Mouse (Mus musculus): ENCODE data around the gene Tmem94. TPM values are rescaled to one million over a fixed set of nuclear protein-coding genes. Genes with fewer than 3 reads are reported as not detected.

The Tmem94 gene
- polyA plus RNA-seq, 1 experiment from 2014 or later: 21.4 TPM

DNA sequence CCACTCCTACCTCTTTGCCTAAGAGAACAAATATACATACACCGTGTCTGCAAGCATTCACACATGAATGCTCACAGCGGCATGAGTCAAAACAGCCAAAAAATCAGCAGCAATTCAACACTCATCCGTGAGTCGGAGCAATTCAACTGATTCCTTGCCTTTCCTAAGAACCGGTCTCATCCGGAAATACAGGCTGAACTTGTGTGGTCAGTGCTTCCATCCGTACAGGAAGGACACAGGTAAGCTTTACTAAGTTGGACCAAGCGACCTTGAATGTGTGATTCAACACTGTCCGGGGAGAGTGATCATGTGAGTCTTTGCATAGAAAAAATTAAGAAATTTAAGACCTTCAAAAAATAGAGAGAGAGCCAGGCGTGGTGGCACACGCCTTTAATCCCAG lies 24.2 kb upstream of the Tmem94 start:
- no peak overlapping the region for H3K4me3 ChIP-seq (replicated peaks; ENCODE audit: low read length)

DNA sequence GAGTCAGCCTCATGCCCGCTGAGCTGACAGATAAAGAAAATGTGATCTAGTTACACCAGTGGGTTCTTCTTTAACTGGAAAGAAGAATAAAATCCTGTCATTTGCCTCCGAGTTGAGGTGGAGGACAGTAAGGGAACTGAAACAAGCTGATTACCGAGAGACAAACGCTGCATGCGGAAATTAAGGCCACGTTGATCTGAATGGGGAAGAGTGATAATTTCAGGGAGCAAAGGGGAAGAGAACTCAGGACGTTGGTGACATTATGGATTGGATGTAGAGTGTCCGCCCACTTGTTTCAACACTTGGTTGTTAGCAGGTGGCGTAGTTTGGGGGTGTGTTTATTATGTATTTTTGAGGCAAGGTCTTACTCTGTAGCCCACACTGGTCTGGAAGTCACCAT lies 22.3 kb upstream of the Tmem94 start:
- H3K9me3 ChIP-seq (replicated peaks; ENCODE audit: control insufficient read depth, low read length): no peaks in the 10 kb centered on the region
- no peak overlapping the region for H3K4me2 ChIP-seq (ENCODE audit: low read depth, low read length)
- no peaks in the 10 kb centered on the region for H3K36me3 ChIP-seq (ENCODE audit: control insufficient read depth, insufficient read depth, low read length)
- ATAC-seq (ENCODE audit: insufficient read depth, low FRiP score): no peak
- peaks cover 7% of the 10 kb centered on the region; the same call in 1 of the 2 replicates for H3K4me1 ChIP-seq (ENCODE audit: control insufficient read depth, insufficient read depth, low read length)
- H3K27me3 ChIP-seq (ENCODE audit: control insufficient read depth, insufficient read depth, low read length): no peaks in the 10 kb centered on the region
- H3K27ac ChIP-seq (ENCODE audit: low read length): no peak overlapping the region
- H3K9ac ChIP-seq (ENCODE audit: low read length): no peak overlapping the region
- WGBS: 78% methylated on average over 9 of the region's 9 CpGs
- H3K4me3 ChIP-seq (replicated peaks; ENCODE audit: low read length): no peak overlapping the region

More for the DNA sequence above, 24.2 kb upstream of the Tmem94 start:
- Histone ChIP-seq H3K4me1 (ENCODE audit: control insufficient read depth, insufficient read depth, low read length) (0 out of 2 replicates have a peak, but pooled peaks cover 3% of the 10 kb centered on the region), H3K27ac (ENCODE audit: low read length) (no peak overlapping the region), H3K9ac (ENCODE audit: low read length) (no peak overlapping the region), H3K4me2 (ENCODE audit: low read depth, low read length) (no peak overlapping the region), H3K9me3 (replicated peaks; ENCODE audit: control insufficient read depth, low read length) (no peaks in the 10 kb centered on the region), H3K27me3 (ENCODE audit: control insufficient read depth, insufficient read depth, low read length) (no peaks in the 10 kb centered on the region), H3K36me3 (ENCODE audit: control insufficient read depth, insufficient read depth, low read length) (no peaks in the 10 kb centered on the region)
- ATAC-seq (ENCODE audit: insufficient read depth, low FRiP score): no peak
- WGBS: 80% methylated on average over 11 of the region's 11 CpGs

DNA sequence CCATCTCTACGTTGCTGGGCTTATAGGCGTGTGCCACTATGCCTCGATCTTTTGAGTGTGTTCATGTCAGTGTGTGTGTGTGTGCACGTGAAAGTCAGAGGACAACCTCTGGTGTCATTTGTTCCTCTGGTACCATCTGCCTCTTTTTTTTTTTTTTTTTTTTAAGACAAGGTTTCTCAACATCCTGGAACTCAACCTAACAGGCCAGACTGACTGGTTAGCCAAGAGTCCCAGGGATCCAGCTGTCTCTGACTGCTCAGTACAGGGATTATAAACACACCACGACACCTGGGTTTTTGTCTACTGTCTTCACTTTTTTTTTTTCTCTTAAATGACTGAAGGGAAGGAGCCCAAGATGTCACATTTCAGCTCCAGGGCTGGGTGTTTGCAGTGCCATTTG lies 20.8 kb upstream of the Tmem94 start:
- Histone ChIP-seq H3K27me3 (ENCODE audit: control insufficient read depth, insufficient read depth, low read length) (no peaks in the 10 kb centered on the region), H3K9ac (ENCODE audit: low read length) (no peak overlapping the region), H3K4me3 (replicated peaks; ENCODE audit: low read length) (no peak overlapping the region), H3K36me3 (ENCODE audit: control insufficient read depth, insufficient read depth, low read length) (no peaks in the 10 kb centered on the region), H3K27ac (ENCODE audit: low read length) (no peak overlapping the region), H3K4me2 (ENCODE audit: low read depth, low read length) (no peak overlapping the region), H3K9me3 (replicated peaks; ENCODE audit: control insufficient read depth, low read length) (no peaks in the 10 kb centered on the region), H3K4me1 (ENCODE audit: control insufficient read depth, insufficient read depth, low read length) (peaks cover 4% of the 10 kb centered on the region; the same call in 1 of the 2 replicates)
- WGBS: 78% methylated on average over 5 of the region's 5 CpGs
- ATAC-seq (ENCODE audit: insufficient read depth, low FRiP score): no peak

DNA sequence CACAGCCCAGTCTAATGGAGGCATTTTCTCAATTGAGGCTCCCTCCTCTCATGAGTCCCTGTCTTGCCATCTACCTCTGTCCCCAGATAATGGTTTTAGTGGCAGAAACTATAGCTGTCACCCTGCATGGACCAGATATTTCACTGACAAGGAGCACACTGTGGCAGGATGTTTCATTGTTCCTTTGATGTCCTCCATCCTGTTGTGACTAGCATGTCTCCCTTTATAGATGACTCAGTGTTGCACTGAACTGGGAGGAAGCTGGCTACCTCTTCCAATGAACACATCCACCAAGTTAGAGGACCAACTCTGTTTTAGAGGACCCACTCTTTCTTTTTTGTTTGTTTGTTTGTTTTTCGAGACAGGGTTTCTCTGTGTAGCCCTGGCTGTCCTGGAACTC lies 19.1 kb upstream of the Tmem94 start:
- no peak for ATAC-seq (ENCODE audit: insufficient read depth, low FRiP score)
- H3K4me3 ChIP-seq (replicated peaks; ENCODE audit: low read length): no peak overlapping the region
- no peak overlapping the region for H3K27ac ChIP-seq (ENCODE audit: low read length)
- no peak overlapping the region for H3K4me2 ChIP-seq (ENCODE audit: low read depth, low read length)
- peaks cover 4% of the 10 kb centered on the region; the same call in 1 of the 2 replicates for H3K4me1 ChIP-seq (ENCODE audit: control insufficient read depth, insufficient read depth, low read length)
- H3K9ac ChIP-seq (ENCODE audit: low read length): no peak overlapping the region
- 73% methylated on average over 1 of the region's 1 CpGs for WGBS
- no peaks in the 10 kb centered on the region for H3K9me3 ChIP-seq (replicated peaks; ENCODE audit: control insufficient read depth, low read length)
- H3K27me3 ChIP-seq (ENCODE audit: control insufficient read depth, insufficient read depth, low read length): no peaks in the 10 kb centered on the region
- no peaks in the 10 kb centered on the region for H3K36me3 ChIP-seq (ENCODE audit: control insufficient read depth, insufficient read depth, low read length)

DNA sequence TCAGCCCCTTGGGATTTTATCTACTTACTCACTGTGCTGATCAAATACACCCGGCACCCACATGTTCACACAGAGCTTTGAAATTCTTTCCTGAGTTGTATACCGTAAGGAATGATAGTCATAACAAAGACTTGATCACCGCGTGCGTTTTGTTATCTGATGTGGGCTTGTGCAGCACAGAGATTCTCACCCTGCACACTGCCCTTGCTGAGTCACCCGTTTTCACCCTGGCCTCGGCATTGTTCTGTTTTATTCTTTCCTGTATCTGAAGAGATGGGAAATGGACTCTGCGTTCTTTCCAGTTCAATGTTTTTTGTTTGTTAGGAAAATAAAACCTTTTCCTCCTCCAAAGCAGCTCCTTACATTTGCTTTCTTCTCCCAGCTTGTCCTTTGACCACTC lies 18.5 kb upstream of the Tmem94 start:
- H3K9me3 ChIP-seq (replicated peaks; ENCODE audit: control insufficient read depth, low read length): no peaks in the 10 kb centered on the region
- H3K4me2 ChIP-seq (ENCODE audit: low read depth, low read length): no peak overlapping the region
- no peaks in the 10 kb centered on the region for H3K27me3 ChIP-seq (ENCODE audit: control insufficient read depth, insufficient read depth, low read length)
- 22% methylated on average over 8 of the region's 8 CpGs for WGBS
- H3K36me3 ChIP-seq (ENCODE audit: control insufficient read depth, insufficient read depth, low read length): no peaks in the 10 kb centered on the region
- no peak for ATAC-seq (ENCODE audit: insufficient read depth, low FRiP score)
- H3K4me1 ChIP-seq (ENCODE audit: control insufficient read depth, insufficient read depth, low read length): peaks cover 4% of the 10 kb centered on the region; the same call in 1 of the 2 replicates
- no peak overlapping the region for H3K9ac ChIP-seq (ENCODE audit: low read length)
- no peak overlapping the region for H3K4me3 ChIP-seq (replicated peaks; ENCODE audit: low read length)
- H3K27ac ChIP-seq (ENCODE audit: low read length): no peak overlapping the region

DNA sequence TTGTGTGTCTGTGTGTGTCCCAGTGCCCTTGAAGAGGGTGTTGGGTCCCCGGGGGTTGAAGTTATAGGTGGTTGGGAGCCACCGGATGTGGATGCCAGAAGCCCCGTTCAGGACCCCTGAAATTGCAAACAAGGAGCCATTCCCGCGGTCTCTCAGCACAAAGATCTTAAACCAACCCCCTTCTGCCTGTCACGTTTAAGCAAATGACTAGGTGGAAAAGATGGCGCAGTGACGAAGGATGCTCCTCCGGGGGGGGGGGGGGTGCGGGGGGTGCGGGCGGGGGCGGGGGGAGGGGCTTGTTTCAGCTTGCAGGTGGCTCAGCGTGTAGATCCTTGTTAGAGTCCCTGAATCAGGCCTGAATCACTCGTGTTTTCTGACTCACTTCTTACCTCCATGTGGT lies 17.9 kb upstream of the Tmem94 start:
- Histone ChIP-seq H3K4me1 (ENCODE audit: control insufficient read depth, insufficient read depth, low read length) (peaks cover 4% of the 10 kb centered on the region; the same call in 1 of the 2 replicates), H3K9ac (ENCODE audit: low read length) (peak overlapping the region; percentile 19; the same call in 1 of the 2 replicates), H3K9me3 (replicated peaks; ENCODE audit: control insufficient read depth, low read length) (no peaks in the 10 kb centered on the region), H3K4me3 (replicated peaks; ENCODE audit: low read length) (peak overlapping the region; percentile 9), H3K27me3 (ENCODE audit: control insufficient read depth, insufficient read depth, low read length) (no peaks in the 10 kb centered on the region), H3K4me2 (ENCODE audit: low read depth, low read length) (peak overlapping the region; percentile 35), H3K36me3 (ENCODE audit: control insufficient read depth, insufficient read depth, low read length) (no peaks in the 10 kb centered on the region), H3K27ac (ENCODE audit: low read length) (no peak overlapping the region)
- 2% methylated on average over 12 of the region's 15 CpGs for WGBS
- no peak for ATAC-seq (ENCODE audit: insufficient read depth, low FRiP score)

DNA sequence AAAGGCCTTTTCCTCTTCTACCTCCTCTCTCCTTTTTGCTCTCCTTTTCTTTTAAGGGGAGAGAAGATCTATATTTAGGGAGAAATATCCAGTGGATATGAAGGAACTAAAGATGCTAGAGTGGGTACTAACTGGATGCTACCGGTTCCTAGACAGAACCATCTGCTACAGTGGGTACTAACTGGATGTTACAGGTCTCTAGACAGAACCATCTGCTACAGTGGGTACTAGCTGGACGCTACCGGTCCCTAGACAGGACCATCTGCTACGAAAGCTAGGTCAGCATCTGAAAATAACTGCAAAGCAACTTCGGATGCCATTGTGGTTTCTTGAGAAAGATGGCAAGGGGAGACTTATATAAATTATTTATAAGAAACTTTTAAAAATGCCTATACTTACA lies 15.4 kb upstream of the Tmem94 start:
- no peak for ATAC-seq (ENCODE audit: insufficient read depth, low FRiP score)

DNA sequence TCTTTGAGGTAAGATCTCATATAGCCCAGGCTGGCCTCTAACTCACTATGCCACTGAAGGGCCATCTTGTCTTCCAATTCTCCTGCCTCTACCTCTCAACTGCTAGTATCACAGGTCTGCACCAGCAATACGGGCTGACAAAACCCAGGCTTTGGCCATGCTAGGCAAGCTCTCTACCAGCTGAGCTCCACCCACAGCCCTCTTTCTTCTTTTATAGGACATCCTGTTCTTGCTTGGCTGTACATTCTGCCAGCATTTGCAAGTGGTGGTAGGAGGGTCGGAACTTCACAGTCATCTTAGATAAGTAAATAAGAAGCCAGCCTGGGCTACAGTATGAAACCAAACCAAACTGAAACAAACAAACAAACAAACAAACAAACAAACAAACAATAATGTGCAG lies 13.5 kb upstream of the Tmem94 start:
- H3K36me3 ChIP-seq (ENCODE audit: control insufficient read depth, insufficient read depth, low read length): no peaks in the 10 kb centered on the region
- H3K4me3 ChIP-seq (replicated peaks; ENCODE audit: low read length): no peak overlapping the region
- no peaks in the 10 kb centered on the region for H3K9me3 ChIP-seq (replicated peaks; ENCODE audit: control insufficient read depth, low read length)
- H3K4me2 ChIP-seq (ENCODE audit: low read depth, low read length): no peak overlapping the region
- H3K9ac ChIP-seq (ENCODE audit: low read length): no peak overlapping the region
- no peak overlapping the region for H3K27ac ChIP-seq (ENCODE audit: low read length)
- H3K27me3 ChIP-seq (ENCODE audit: control insufficient read depth, insufficient read depth, low read length): no peaks in the 10 kb centered on the region
- 64% methylated on average over 2 of the region's 2 CpGs for WGBS
- ATAC-seq (ENCODE audit: insufficient read depth, low FRiP score): no peak
- H3K4me1 ChIP-seq (ENCODE audit: control insufficient read depth, insufficient read depth, low read length): peaks cover 4% of the 10 kb centered on the region; the same call in 1 of the 2 replicates

More for the DNA sequence above, 15.4 kb upstream of the Tmem94 start:
- Histone ChIP-seq H3K4me2 (ENCODE audit: low read depth, low read length) (no peak overlapping the region), H3K27me3 (ENCODE audit: control insufficient read depth, insufficient read depth, low read length) (no peaks in the 10 kb centered on the region), H3K9ac (ENCODE audit: low read length) (no peak overlapping the region), H3K4me3 (replicated peaks; ENCODE audit: low read length) (no peak overlapping the region), H3K9me3 (replicated peaks; ENCODE audit: control insufficient read depth, low read length) (no peaks in the 10 kb centered on the region), H3K36me3 (ENCODE audit: control insufficient read depth, insufficient read depth, low read length) (no peaks in the 10 kb centered on the region), H3K4me1 (ENCODE audit: control insufficient read depth, insufficient read depth, low read length) (peaks cover 4% of the 10 kb centered on the region; the same call in 1 of the 2 replicates), H3K27ac (ENCODE audit: low read length) (no peak overlapping the region)
- WGBS: 86% methylated on average over 5 of the region's 5 CpGs

DNA sequence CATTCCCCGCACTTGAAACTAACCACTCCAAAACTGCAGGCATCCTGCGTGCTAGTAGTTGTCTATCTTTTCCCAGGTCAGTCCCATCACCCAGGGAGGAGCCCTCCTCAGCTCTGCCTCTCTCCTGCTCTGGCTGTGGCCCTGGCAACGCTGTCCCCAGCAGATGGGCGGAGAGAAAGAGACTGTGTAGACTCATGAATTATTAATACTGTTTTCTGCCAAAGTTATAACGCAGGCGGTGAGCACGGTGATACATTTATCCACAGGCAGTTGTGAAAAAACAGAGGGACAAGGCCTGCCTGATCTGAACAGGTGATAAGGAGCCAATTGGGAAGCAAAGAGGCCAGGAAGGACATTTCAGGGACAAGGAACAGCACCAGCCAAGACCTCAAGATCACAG lies 12.6 kb upstream of the Tmem94 start:
- Histone ChIP-seq H3K4me2 (ENCODE audit: low read depth, low read length) (no peak overlapping the region), H3K9ac (ENCODE audit: low read length) (no peak overlapping the region), H3K9me3 (replicated peaks; ENCODE audit: control insufficient read depth, low read length) (no peaks in the 10 kb centered on the region), H3K27ac (ENCODE audit: low read length) (no peak overlapping the region), H3K27me3 (ENCODE audit: control insufficient read depth, insufficient read depth, low read length) (no peaks in the 10 kb centered on the region), H3K4me1 (ENCODE audit: control insufficient read depth, insufficient read depth, low read length) (no peaks in the 10 kb centered on the region), H3K36me3 (ENCODE audit: control insufficient read depth, insufficient read depth, low read length) (no peaks in the 10 kb centered on the region), H3K4me3 (replicated peaks; ENCODE audit: low read length) (no peak overlapping the region)
- ATAC-seq (ENCODE audit: insufficient read depth, low FRiP score): no peak
- WGBS: 83% methylated on average over 7 of the region's 7 CpGs

DNA sequence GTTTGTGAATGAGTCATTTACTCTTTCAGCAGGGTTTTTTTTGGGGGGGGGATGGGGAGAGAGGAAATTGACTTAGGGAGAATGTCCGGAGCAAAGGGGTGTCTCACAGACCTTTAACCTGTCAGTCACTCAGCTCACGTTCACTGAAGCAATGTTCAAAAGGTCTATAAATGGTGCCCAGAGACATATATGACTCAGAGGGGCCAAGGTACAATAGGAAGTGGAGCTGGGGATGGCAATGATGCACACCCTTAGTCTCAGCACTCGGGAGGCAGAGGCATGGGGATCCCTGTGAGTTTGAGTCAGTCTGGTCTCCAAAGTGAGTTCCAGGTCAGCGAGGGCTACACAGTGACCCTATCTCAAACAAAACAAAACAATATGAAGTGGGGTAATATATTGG lies 11.7 kb upstream of the Tmem94 start:
- Histone ChIP-seq H3K36me3 (ENCODE audit: control insufficient read depth, insufficient read depth, low read length) (no peaks in the 10 kb centered on the region), H3K27me3 (ENCODE audit: control insufficient read depth, insufficient read depth, low read length) (no peaks in the 10 kb centered on the region), H3K4me2 (ENCODE audit: low read depth, low read length) (no peak overlapping the region), H3K4me1 (ENCODE audit: control insufficient read depth, insufficient read depth, low read length) (no peaks in the 10 kb centered on the region), H3K9me3 (replicated peaks; ENCODE audit: control insufficient read depth, low read length) (no peaks in the 10 kb centered on the region), H3K9ac (ENCODE audit: low read length) (no peak overlapping the region), H3K4me3 (replicated peaks; ENCODE audit: low read length) (no peak overlapping the region), H3K27ac (ENCODE audit: low read length) (no peak overlapping the region)
- WGBS: 61% methylated on average over 4 of the region's 4 CpGs
- no peak for ATAC-seq (ENCODE audit: insufficient read depth, low FRiP score)

All from stomach, embryonic 16.5 days (tissue).